Mouse (Mus musculus) spleen, postnatal 14 days (tissue): ENCODE measurements around the gene Rnaseh2a.

ENCODE experiments used
- DNase-seq, 2 experiments: peaks; one replicate each; pipeline ENCODE4 v3.0.0; 2021 to 2022; ENCODE audit warnings: low spot score in 2 of 2

Rnaseh2a gene

GRCm38 (mm10) chr8:84967532-84968304 is 1.8 kb downstream of the Rnaseh2a start:
- DNase-seq = no peak

DNA sequence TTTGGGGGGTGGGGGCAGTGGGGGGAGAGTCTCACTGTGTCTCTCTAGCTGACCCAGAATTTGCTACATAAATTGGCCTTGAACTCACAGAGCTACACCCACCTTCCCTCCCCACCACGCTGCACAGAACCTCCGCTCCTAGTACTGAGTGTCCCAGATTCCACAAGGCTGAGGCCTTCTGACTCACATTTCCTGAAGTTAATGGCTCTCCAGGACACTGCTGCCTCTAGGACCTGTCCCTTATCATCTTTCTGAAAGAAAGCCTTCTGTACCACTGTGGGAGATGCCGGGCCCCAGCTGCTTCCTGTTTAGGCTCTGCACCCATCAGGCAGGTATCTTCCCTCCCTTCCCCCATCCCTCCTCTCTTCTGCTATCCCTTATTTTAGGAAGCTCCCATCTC is 3.0 kb downstream of the Rnaseh2a start:
- no peak for DNase-seq

DNA sequence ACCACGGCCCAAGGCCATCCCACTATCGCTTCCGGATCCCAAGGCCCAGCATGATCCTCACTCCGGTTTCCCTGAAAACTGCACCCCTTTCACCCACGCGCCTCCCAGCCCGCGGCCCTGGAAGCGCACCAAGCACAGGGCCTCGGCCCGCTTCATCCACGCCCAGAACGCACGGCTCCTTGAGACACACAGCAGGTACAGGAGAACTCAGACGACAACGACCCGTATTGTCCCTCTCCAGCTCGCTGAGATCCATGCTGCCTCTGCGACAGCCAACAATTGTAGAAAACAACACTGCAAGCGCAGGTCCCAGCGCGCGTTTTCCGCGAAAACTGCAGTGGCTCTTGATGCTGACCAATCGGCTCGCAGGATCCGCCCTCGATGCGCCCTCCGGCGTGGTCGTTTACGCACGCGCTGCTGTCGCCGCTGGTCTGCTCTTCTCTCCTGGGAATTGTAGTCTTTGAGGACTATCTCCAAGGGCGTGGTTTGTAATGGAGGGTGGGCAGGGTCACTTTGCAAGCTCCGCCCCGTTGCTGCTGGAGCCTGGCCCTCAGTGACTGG is 3.8 kb downstream of the Rnaseh2a start:
- peak; percentile 85 to 86 for DNase-seq

DNA sequence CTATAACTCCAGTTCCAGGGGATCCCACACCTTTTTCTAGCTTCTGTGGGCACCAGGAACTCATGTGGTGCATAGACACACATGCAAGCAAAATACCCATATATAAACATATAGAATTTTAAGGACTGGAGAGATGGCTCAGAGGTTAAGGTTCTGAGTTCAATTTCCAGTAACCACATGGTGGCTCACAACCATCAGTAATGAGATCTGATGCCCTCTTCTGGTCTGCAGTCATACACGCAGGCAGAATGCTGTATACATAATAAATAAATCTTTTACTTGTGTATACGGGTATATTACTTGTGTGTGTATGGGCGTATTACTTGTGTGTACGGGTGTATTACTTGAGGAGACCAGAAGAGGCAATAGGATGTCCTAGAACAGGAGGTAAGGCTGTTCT is 5.6 kb downstream of the Rnaseh2a start:
- DNase-seq = no peak

GRCm38 (mm10) chr8:84959811-84960210 is 9.8 kb downstream of the Rnaseh2a start:
- no peak for DNase-seq

DNA sequence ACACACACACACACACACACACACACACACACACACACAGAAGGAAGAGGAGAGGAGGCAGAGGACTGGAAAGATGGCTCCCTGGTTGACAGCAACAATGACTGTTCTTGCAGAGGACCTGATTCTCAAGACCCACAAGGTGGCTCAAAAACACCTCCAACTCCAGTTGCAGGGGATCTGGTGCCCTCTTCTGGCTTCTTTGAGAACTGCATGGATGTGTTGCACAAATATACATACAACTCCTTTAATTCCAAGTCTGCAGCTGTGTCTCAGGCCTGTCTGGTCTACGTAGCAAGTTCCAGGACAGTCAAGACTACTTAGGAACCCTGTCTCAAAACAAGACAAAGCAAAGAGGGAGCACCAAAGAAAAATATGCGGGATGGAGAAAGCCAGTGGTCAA is 12.8 kb downstream of the Rnaseh2a start:
- peak in 1 of 2 experiments; percentile 77 for DNase-seq

- peak in 1 of 2 experiments; percentile 24 for DNase-seq
Observed at GRCm38 (mm10) chr8:84952612-84953255, 16.8 kb downstream of the Rnaseh2a start.

DNA sequence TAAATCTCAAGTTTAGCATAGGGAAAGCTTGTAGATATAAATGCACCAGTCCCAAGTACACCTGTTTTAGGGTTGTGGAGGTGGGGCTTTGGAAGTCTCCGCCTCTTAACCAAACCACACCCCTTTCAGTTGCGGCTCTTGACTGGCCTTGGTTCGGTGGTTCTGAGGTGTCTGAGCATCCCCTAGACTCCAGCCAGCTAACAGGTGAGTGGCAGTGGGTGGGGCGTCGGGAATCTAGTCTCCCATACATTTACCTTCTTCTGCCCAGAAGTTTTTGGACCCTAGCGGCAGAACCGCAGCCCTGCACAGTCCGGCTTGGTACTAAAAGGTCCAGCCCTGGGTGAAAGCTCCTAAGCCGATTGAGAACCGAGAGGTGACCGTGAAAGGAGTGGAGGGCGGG is 19.8 kb downstream of the Rnaseh2a start:
- DNase-seq = no peak

DNA sequence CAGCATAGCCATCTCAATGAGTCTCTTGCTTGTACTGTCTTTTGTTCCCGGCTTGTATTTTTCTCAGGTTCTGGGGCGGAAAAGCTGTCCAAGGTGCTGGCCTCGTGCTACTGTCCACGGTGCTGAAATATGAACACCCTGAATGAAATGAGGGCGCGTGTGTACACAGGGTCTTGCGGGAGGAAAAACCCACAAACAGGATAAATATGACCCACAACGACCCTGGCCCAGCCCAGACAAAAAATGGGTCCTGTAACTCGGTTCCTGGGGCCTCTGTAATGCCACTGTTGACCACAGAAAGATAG is 22.4 kb downstream of the Rnaseh2a start:
- no peak for DNase-seq

DNA sequence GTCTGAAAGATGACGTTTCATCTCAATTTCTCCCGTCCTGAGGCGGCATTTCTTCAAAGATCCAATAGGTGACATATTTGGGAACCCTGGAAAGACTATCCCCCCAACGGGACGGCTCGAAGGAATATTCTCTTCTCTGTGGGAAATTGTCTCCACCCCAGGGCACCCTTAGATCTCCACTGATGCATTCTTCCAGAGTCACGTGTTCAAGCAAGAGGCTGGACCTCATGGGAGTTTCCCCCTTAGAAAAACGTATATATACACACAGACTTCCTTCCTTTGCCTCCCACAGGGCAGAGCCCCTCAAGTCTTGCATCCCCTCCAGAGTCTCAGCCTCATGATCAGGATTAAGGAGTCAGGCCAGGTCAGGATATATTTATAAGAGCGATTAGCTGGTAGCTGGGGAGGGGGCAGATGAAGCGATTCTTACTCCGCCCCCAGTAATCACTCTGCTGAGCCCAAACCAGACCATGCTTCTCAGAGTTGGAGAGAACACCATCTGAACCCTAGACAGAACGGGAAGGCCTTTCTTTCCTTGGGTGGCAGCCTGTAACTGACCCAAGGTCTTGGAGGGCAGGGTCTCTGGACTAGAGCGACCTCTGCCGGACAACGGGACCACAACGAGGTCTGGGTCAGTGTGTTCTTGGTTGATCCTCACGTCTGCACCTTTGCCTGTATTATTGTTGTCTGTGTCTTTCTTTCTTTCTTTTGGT is 22.9 kb downstream of the Rnaseh2a start, which contains the start of gene Rtbdn:
TSS of gene Rtbdn (plus strand) at position 464 of the 713 bp plus-strand sequence.
- no peak for DNase-seq

DNA sequence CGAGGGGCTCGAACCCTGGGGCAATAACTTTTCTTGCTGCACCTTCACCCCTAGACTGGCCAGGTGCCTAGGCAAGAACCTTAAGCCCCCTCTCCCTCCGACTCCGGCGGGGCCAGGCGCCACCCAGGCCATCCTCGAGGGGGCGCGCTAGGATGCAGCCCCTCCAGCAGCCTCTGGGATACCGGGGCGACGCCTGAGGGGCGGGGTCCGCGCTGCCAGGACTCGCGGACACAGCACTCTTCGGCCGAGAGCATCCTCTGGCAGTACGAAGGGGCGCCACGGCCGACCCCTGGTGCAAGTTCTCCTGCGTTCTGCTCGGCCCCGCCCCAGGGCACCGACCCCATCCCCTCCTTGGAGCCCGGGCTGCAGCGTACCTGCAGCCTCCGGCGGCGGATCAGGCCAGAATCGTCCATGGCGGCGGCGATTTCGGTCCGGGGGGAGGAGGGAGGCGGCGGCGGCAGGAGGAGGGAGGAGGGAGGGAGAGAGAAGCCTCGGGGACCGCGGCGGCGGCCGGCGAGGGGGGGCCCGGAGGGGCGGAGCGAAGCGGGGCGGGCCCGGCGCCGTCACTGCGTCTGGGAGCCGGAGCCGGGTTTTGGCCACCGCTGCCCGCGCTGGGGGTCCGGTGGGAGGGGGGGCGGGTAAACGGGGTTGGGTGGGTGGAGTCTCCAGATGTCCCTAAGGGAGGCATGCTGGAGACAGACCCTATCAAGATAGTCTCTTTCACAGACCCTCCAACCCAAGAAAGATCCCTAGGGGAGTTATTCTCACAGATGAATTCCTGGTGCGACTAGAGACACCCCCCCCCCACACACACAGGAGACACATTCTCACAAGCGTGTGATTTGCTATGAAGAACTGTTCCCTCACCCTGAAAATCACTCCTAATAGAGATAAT is 23.7 kb downstream of the Rnaseh2a start:
- DNase-seq = no peak

DNA sequence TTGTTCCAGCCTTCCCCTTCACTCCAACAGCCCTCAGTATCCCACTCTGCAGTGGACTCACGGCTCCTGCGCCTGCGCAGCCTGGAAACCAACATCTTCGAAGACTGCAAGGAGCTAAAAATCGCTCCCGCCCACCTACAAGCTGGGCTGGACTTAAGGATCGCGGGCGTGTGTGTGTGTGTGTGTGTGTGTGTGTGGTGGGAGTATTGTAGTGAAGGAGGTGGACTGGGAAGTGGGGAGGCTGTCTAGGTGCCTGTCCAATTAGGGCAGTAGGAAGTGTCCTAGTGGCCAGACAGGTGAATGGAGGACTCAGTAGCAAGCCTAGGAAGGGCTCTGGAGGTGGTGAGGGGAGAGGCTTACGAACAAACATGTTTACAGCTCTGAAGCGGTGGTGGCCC is 24.3 kb downstream of the Rnaseh2a start:
- DNase-seq = no peak

DNA sequence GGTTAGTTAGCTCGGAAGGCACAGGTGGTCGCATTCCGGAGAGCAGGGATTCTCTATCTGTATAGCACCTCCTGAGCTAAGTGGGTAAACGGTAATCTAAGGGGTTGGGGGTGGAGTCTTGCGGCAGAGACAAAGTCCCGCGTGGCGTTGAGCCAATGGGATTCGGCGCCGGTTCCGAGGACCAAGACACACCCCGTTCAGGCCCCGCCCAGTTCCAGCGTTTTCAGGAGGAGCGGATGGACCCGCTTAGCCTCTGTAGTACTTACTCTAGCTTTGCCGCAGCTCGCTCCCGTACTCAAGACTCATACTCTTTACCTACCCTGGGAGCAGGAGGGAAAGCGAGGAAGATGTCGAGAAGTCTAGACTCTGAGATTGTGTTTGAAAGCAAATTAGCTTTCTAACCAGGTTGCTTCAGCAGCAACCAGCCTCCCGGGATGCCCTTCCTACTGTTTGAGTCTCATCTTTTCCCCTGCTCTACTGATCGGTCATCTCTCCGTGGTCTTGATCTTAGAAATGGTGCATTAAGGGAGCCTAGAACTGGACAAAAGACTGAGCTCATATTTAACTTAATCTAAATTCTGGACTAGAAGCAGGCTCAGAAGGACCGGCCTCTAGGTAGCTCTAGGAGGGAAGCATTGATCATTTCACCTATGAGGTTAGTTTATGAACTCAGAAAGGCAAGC is 24.9 kb downstream of the Rnaseh2a start:
- no peak for DNase-seq

DNA sequence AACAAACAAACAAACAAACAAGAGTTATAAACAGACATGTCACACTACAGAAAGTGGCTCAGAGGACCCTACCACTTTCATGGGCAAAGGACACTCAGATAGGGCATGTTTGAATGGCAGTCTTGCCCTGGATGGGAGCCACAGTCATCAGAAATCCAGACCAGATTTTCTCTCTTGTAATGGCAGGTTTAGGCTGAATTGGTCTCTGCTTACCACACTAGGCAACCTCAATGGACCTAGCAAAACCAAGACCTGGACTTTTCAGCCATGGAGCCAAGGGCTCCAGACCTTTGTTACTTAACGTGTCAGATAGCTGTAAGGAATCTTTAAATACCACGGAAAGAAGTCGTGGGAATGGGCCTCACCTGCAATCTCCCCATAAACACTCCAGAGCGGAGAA is 25.9 kb downstream of the Rnaseh2a start:
- DNase-seq = no peak

DNA sequence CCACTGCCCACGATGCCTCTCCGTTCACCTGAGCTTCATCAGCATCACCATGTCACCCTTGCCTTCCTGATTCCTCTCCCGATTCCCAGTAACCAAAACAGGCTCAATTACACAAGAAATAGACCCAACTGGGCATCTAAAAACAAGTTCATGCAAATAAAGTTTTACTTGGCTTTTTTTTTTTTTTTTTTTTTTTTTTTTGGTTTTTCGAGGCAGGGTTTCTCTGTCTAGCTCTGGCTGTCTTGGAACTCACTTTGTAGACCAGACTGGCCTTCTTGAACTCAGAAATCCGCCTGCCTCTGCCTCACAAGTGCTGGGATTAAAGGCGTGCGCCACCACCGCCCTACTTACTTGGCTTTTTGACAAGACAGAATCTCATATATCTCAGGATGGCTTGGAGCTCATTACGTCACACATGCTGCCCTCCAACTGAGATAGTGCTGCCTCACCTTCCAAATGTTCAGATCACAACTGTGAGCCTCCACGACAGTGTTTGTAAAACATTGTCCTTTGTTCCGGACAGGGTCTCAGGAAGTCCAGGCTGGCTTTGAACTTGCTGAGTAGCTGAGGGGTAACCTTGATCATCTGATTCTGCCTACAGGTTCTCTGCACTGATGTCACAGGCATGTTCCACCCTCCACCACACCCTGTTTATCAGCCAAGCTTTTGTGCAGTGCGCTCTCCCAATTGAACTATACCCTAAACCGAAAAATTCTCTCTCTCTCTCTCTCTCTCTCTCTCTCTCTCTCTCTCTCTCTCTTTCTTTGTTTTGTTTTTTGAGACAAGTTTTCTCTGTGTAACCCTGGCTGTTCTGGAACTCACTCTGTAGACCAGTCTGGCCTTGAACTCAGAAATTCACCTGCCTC is 31.7 kb downstream of the Rnaseh2a start:
- no peak for DNase-seq

DNA sequence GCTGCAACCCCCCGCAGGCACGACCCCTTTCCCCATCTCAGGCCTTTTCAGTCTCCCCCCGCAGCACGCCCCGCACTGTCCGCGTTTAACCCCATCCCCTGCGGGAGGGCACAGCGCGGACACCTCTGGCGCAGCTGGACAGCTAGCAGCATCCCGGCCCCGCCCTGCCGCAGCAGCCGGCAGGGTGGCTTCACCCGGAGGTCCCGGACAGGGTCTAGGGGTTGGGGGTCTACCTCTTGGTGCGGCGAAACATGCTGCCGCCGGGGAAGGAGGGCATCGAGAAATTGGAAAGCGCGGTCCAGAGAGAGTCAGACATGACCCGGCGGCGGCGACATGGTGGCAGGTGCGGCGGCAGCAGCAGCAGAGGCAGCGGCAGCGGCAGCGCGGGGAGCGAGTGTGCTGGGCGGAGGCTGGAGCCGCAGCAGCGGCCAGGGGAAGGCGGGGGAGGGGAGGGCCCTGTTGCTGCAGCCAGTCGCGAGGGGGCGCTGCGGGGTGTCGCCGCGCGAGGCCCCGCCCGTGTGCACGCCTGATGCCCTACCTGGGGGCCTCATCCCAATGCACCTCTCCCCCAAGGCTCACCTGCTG is 32.5 kb downstream of the Rnaseh2a start, which contains the start of gene Mast1:
TSS of gene Mast1 (minus strand) at position 398 of the 585 bp plus-strand sequence.
- DNase-seq = peak; percentile 34 to 56

GRCm38 (mm10) chr8:84936041-84936961 is 33.3 kb downstream of the Rnaseh2a start:
- no peak for DNase-seq

GRCm38 (mm10) chr8:84935489-84935888 is 34.1 kb downstream of the Rnaseh2a start:
- DNase-seq = no peak
